Mouse (Mus musculus): ENCODE measurements at regions not wholly inside any gene's neighbourhood (a gene's known extent, or its start where the extent isn't known, plus 50 kb on each side); places are given as distances from the start of the nearest gene placed in this dataset.
A peak's percentile ranks its signal among the peaks of the same experiment; 100 is the strongest.
"Not testable (repeated sequence)": the region's sequence is repeated elsewhere in the genome, so short reads cannot be mapped to it uniquely, and the experiment has no call there.

DNA sequence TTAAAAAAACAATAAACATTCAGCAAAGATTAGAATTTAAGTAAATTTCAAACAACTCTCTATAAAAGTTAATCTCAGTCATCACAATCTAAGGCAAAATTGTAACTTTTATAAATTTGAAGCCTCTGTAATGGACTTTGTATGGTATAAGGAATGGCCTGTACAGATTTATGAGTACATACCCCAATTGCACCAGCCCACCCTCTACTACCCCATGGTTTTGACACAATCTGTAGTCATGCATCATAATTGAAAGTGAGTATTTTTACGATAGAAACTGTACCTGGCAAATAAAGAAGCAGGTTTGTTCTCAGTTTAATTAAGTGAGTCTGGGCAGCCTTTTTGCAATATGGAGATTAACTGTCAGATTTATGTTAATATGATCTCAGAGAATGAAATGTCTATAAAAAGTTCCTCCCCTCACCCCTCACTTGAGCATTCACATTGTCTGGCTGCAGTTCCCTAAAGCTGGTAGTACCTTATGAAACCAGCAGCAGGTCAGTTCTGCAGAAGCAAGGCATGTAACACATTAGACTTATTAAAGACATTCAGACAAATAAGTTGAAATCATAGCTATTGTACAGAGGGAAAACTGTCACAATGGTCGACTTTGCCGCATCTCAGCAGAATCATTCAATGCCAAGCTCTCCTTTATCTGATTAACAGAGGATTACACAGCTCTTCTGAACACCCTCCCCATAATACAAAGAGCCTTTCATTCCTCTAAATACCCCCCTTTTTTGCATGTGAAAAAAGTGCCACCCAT lies 505.2 kb downstream of the Cypt12 start:
- no peaks in the 10 kb centered on the region for H3K36me3 ChIP-seq
- H3K9me3 ChIP-seq, result no peaks in the 10 kb centered on the region
- H3K4me2 ChIP-seq, result no peak overlapping the region
- H3K4me1 ChIP-seq, result no peaks in the 10 kb centered on the region
- no peaks in the 10 kb centered on the region for H3K27me3 ChIP-seq
- ATAC-seq (ENCODE audit: insufficient number of reproducible peaks, low FRiP score, low TSS enrichment, low read depth), result no peak
- peak overlapping the region; percentile 65; the same call in 1 of the 2 replicates for H3K27ac ChIP-seq
- H3K9ac ChIP-seq, result no peak overlapping the region
- no peak overlapping the region for H3K4me3 ChIP-seq
- 71% methylated on average over 3 of the region's 3 CpGs for WGBS

DNA sequence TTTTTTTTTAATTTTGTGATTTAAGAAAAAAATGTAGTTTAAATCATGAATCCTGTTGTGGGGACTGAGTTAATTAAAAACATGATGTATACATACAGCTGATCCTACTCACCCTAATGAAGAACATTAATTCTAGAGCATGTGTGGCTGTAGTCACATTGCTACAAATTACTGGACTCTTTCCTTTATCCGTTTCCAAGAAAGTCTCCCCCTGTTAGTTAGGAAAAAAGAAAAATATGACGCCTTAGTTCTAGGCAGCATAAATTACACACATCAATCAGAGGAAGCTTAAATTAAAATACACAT lies 505.7 kb downstream of the Cypt12 start:
- 58% methylated on average over 2 of the region's 2 CpGs for WGBS
- no peaks in the 10 kb centered on the region for H3K36me3 ChIP-seq
- no peaks in the 10 kb centered on the region for H3K4me1 ChIP-seq
- no peak for ATAC-seq (ENCODE audit: insufficient number of reproducible peaks, low FRiP score, low TSS enrichment, low read depth)
- H3K27ac ChIP-seq, result no peak overlapping the region
- H3K4me2 ChIP-seq, result no peak overlapping the region
- H3K9ac ChIP-seq, result no peak overlapping the region
- no peaks in the 10 kb centered on the region for H3K27me3 ChIP-seq
- H3K9me3 ChIP-seq, result no peaks in the 10 kb centered on the region
- H3K4me3 ChIP-seq, result no peak overlapping the region

DNA sequence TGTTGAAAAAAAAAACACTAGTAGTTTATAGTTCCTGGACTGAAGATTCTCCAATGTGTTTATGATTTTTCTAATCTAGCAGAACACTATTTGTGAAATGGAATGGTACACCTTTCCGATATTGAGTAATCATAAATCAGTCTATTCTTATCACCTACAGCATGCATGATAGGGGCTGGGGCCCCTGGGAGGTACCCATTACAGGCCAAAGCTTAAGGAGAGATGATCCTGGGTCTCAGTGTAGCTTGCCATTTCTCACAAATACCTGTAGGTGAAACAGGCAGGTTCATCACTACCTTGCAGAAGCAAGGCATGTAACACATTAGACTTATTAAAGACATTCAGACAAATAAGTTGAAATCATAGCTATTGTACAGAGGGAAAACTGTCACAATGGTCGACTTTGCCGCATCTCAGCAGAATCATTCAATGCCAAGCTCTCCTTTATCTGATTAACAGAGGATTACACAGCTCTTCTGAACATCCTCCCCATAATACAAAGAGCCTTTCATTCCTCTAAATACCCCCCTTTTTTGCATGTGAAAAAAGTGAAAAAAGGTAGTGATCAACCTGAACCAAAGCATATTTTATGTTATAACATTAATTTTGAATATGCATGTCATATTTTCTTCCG lies 506.5 kb downstream of the Cypt12 start:
- H3K36me3 ChIP-seq; H3K27ac ChIP-seq; H3K9me3 ChIP-seq; ATAC-seq (ENCODE audit: insufficient number of reproducible peaks, low FRiP score, low TSS enrichment, low read depth); H3K4me2 ChIP-seq; H3K9ac ChIP-seq; H3K27me3 ChIP-seq; H3K4me3 ChIP-seq; H3K4me1 ChIP-seq: not testable (repeated sequence)
- 88% methylated on average over 4 of the region's 4 CpGs for WGBS

DNA sequence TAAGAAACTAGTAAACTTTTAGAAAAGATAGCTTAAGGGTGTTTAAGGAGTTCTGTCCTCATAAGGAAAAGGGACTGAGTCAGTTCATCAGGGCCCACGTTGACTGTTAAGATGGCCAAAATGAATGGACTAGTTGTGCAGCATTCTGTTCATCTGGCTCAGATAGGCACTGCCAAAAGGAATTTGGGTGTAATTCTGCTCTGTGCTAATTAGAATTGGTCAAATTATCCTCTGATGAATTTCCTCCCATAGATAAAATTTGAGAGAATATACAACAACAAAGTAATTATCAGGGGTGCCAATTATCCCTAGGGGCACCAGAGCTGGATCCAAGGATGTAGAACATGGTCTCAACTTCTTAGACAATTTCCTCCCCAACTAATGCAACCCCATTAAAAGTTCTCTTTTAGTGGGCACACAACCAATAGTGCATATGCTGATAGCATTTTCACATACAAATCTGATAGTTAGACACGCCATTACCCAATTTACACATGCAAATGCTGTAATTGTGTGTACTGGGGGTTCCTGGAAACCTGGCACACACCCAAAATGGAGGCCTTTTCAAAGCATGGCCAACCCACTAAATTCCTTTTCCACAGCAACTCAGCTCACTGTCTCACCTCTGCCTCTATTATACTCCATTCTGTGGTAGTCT lies 508.0 kb downstream of the Cypt12 start:
- Histone ChIP-seq H3K36me3 (no peaks in the 10 kb centered on the region), H3K4me1 (no peaks in the 10 kb centered on the region), H3K27me3 (no peaks in the 10 kb centered on the region), H3K4me2 (no peak overlapping the region), H3K9me3 (no peaks in the 10 kb centered on the region), H3K4me3 (no peak overlapping the region), H3K27ac (no peak overlapping the region), H3K9ac (no peak overlapping the region)
- WGBS, result 79% methylated on average over 2 of the region's 2 CpGs
- ATAC-seq (ENCODE audit: insufficient number of reproducible peaks, low FRiP score, low TSS enrichment, low read depth), result no peak

DNA sequence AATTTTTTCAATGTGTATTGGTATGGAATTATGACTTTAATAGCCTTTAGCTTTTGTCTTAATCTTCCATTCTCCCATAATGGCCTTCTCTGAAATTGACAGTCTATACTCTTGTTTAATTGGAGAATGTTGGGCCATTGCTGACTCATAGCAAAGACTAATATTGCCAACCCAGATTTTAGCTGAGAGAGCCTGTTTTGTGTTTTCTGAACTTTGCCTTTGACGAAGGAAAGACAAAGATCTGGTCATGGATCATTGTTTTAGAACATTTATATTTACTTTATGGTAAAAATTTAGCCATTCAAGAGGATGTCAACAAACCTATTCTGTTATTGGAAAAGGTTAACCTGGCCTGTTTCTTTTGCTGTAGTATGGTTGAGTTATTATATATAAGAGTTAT lies 512.1 kb downstream of the Cypt12 start:
- no peak for ATAC-seq (ENCODE audit: insufficient number of reproducible peaks, low FRiP score, low TSS enrichment, low read depth)

DNA sequence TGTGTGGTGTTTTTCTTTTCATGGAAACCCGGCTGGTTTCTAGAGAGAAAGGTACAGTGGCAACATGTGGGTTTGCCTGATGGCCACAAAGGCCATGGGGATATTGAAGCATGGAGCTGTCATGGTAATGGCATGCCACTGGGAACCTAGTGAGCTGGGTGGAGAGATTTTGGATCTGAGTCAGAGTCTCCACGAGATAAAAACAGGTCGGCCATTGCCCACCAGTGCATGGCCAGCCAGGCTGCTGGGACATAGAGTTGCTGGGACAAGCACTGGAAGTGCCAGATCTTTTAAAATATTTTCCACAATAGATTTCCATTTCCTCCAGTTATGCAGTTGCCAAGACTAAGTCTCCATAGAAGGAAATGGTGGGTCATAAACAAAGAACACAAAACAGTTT lies 523.6 kb downstream of the Cypt12 start:
- no peak overlapping the region for H3K4me3 ChIP-seq
- no peaks in the 10 kb centered on the region for H3K27me3 ChIP-seq
- H3K9ac ChIP-seq, result no peak overlapping the region
- H3K36me3 ChIP-seq, result no peaks in the 10 kb centered on the region
- H3K4me2 ChIP-seq, result no peak overlapping the region
- WGBS, result 81% methylated on average over 3 of the region's 3 CpGs
- ATAC-seq (ENCODE audit: insufficient number of reproducible peaks, low FRiP score, low TSS enrichment, low read depth), result no peak
- no peak overlapping the region for H3K27ac ChIP-seq
- H3K4me1 ChIP-seq, result no peaks in the 10 kb centered on the region
- no peaks in the 10 kb centered on the region for H3K9me3 ChIP-seq

More for the DNA sequence above, 512.1 kb downstream of the Cypt12 start:
- no peaks in the 10 kb centered on the region for H3K27me3 ChIP-seq
- no peaks in the 10 kb centered on the region for H3K9me3 ChIP-seq
- H3K4me2 ChIP-seq, result no peak overlapping the region
- no peak overlapping the region for H3K9ac ChIP-seq
- no peak overlapping the region for H3K27ac ChIP-seq
- WGBS, result 87% methylated on average over 1 of the region's 1 CpGs
- H3K36me3 ChIP-seq, result no peaks in the 10 kb centered on the region
- no peak overlapping the region for H3K4me3 ChIP-seq
- no peaks in the 10 kb centered on the region for H3K4me1 ChIP-seq

DNA sequence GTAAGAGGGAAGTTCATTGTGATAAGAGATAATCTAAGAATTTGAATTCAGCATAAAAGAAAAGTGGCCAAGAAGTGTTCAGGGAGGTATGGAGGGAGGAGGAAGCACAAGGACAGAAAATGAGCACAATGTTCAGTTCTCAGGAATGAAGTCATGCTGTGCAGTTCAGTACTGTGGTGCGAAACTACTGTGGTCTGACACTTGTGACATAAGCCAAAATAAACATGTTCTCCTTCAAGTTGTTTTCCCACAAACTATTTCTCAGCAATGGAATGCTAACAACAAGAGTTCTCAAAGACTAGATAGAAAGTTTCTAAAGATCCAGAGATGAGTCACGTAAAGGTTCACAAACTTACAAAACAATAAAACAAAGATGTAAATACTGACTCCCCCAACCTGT lies 531.3 kb downstream of the Cypt12 start:
- Histone ChIP-seq H3K27ac (no peak overlapping the region), H3K4me2 (no peak overlapping the region), H3K4me3 (no peak overlapping the region), H3K27me3 (no peaks in the 10 kb centered on the region), H3K9me3 (no peaks in the 10 kb centered on the region), H3K36me3 (no peaks in the 10 kb centered on the region), H3K9ac (no peak overlapping the region), H3K4me1 (no peaks in the 10 kb centered on the region)
- WGBS, result 68% methylated on average over 2 of the region's 2 CpGs
- ATAC-seq (ENCODE audit: insufficient number of reproducible peaks, low FRiP score, low TSS enrichment, low read depth), result no peak

DNA sequence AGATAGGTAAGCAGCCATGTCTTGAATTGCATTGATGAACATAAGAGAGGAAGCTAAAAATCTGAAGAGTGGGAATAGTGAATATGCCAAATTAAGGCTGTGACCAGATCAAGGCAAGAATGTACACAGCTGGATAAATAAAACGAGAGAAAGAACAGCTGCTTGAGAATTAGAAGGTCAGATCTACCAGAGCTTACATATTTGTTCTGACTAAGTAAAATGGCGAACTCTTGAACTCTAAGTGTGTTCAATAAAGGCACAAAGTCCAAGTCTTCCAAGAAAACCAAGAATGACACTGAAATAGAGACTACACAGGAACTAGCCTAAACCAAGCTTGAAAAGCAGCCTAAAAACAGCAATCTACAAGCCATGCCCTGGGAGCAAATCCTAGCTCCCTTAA lies 533.8 kb downstream of the Cypt12 start:
- 76% methylated on average over 2 of the region's 2 CpGs for WGBS
- H3K27me3 ChIP-seq, result no peaks in the 10 kb centered on the region
- no peaks in the 10 kb centered on the region for H3K9me3 ChIP-seq
- no peak overlapping the region for H3K4me3 ChIP-seq
- ATAC-seq (ENCODE audit: insufficient number of reproducible peaks, low FRiP score, low TSS enrichment, low read depth), result no peak
- no peaks in the 10 kb centered on the region for H3K36me3 ChIP-seq
- H3K27ac ChIP-seq, result no peak overlapping the region
- H3K9ac ChIP-seq, result no peak overlapping the region
- H3K4me2 ChIP-seq, result no peak overlapping the region
- no peaks in the 10 kb centered on the region for H3K4me1 ChIP-seq

DNA sequence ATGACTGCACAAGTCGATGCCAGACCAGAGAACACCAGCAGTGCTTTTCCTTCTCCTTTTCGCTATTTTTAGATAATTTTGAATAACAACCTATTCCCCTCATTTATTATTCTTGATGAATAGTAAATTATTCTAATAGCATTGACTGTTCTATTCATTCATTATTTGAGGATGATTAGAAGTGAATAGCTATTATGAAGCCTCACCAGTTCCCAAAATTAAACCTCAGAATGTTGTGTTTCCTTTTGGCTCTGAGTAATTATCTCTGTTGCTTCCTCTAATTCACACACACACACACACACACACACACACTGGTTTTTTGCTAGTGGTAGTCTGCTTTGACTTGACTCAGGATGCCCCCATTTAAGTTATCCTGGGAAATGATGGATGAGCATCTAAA lies 540.7 kb downstream of the Cypt12 start:
- H3K4me3 ChIP-seq, result no peak overlapping the region
- no peak overlapping the region for H3K4me2 ChIP-seq
- no peak overlapping the region for H3K9ac ChIP-seq
- H3K36me3 ChIP-seq, result no peaks in the 10 kb centered on the region
- WGBS, result 90% methylated on average over 2 of the region's 2 CpGs
- H3K4me1 ChIP-seq, result no peaks in the 10 kb centered on the region
- ATAC-seq (ENCODE audit: insufficient number of reproducible peaks, low FRiP score, low TSS enrichment, low read depth), result no peak
- no peak overlapping the region for H3K27ac ChIP-seq
- H3K27me3 ChIP-seq, result no peaks in the 10 kb centered on the region
- H3K9me3 ChIP-seq, result no peaks in the 10 kb centered on the region

DNA sequence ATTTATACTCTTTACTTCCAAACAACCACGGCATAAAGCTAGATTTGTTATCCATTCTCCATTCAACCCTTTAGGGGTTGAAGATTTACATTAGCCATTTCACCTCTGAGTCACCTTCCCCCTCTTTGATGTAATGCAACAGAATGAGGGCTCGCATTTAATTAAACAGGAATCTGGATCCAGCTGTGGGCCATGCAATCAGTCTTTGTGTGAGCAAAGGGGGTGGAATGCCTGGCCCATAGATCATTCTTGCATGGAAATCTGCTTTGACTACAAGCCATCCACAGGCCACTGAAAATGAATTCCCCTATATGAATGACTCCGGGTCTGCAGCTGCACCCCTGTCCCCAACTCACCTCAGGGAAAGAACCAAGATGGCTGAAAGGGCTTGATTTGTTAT lies 574.4 kb downstream of the Cypt12 start:
- WGBS, result 50% methylated on average over 3 of the region's 3 CpGs
- ATAC-seq (ENCODE audit: insufficient number of reproducible peaks, low FRiP score, low TSS enrichment, low read depth), result no peak
- Histone ChIP-seq H3K9ac (no peak overlapping the region), H3K4me2 (no peak overlapping the region), H3K4me1 (no peaks in the 10 kb centered on the region), H3K4me3 (no peak overlapping the region), H3K9me3 (no peaks in the 10 kb centered on the region), H3K36me3 (no peaks in the 10 kb centered on the region), H3K27me3 (no peaks in the 10 kb centered on the region), H3K27ac (no peak overlapping the region)

DNA sequence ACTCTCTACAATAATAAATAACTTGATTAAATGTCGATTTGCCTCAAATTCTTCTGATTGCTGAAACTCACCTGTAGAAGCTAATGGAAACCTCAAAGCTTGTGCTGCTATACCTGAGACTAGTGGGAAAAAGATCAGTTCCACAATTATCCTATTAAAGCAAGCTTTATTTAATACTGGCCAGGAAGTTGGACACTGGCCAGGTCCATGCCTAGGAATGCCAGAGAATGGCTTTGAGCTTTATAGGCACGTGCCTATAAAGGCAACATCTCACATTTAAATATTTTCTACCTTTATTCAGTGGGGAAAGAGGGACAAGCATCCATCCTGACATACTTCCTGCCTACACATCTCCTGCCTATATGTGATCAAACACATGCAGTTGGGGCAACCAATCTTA lies 575.8 kb downstream of the Cypt12 start:
- ATAC-seq (ENCODE audit: insufficient number of reproducible peaks, low FRiP score, low TSS enrichment, low read depth), result no peak
- 59% methylated on average over 2 of the region's 2 CpGs for WGBS
- Histone ChIP-seq H3K36me3 (no peaks in the 10 kb centered on the region), H3K9me3 (no peaks in the 10 kb centered on the region), H3K4me3 (no peak overlapping the region), H3K27ac (no peak overlapping the region), H3K4me2 (no peak overlapping the region), H3K9ac (no peak overlapping the region), H3K27me3 (no peaks in the 10 kb centered on the region), H3K4me1 (no peaks in the 10 kb centered on the region)

DNA sequence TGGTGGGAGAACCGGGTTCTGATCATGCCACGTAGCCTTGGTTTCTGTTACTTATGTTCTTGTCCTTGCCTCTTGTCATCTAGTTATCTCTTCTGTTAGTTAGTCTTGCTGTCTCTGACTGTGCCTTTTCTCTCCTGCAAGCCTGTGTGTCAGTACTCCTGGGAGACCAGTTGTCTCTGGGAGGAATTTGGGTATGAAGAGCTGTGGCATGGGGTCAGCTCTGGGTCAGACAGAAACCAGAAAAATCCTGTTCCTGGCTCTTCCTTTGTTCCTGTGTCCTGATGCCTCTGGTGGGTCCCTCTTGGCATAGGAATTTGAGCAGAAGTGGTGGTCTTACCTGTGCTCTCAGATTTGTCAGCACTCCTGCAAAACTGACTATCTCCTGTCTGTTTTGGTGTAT lies 609.0 kb downstream of the Cypt12 start:
- Histone ChIP-seq H3K4me3 (no peak overlapping the region), H3K27ac (no peak overlapping the region), H3K4me2 (no peak overlapping the region), H3K27me3 (no peaks in the 10 kb centered on the region), H3K9ac (no peak overlapping the region), H3K36me3 (no peaks in the 10 kb centered on the region), H3K9me3 (no peaks in the 10 kb centered on the region), H3K4me1 (no peaks in the 10 kb centered on the region)
- WGBS, result 95% methylated on average over 2 of the region's 2 CpGs
- no peak for ATAC-seq (ENCODE audit: insufficient number of reproducible peaks, low FRiP score, low TSS enrichment, low read depth)

All from limb, embryonic 15.5 days (tissue).